Mouse (Mus musculus) myocyte (in vitro differentiated cells): Measurements from ENCODE around the gene Muc1. TPM values are rescaled to one million over a fixed set of nuclear protein-coding genes. Genes with fewer than 3 reads are reported as not detected.

Source experiments
- H3K27me3 ChIP-seq: one replicate; pipeline ENCODE4 v1.6.1; 2011; ENCODE audit not compliant: control insufficient read depth, insufficient read depth, insufficient read length
- H3K36me3 ChIP-seq: one replicate; pipeline ENCODE4 v1.6.1; 2011; ENCODE audit not compliant: control insufficient read depth, insufficient read depth
- H3K4me2 ChIP-seq: one replicate; pipeline ENCODE4 v1.6.1; 2011; ENCODE audit warnings: low read depth, control low read depth
- H3K4me3 ChIP-seq: one replicate; pipeline ENCODE4 v1.5.1; 2011; ENCODE audit warnings: mild to moderate bottlenecking, control low read depth, moderate library complexity
- H3K79me2 ChIP-seq: one replicate; pipeline ENCODE4 v1.6.1; 2011; ENCODE audit not compliant: control insufficient read depth, insufficient read depth
- H3ac ChIP-seq: one replicate; pipeline ENCODE4 v1.6.1; 2011; ENCODE audit not compliant: control insufficient read depth, insufficient read length
- CEBPB ChIP-seq: IDR thresholded peaks from 2 replicates; pipeline ENCODE4 v1.6.1; 2011; ENCODE audit warnings: mild to moderate bottlenecking, moderate library complexity; ENCODE audit not compliant: poor library complexity, insufficient read depth, severe bottlenecking
- E2F4 ChIP-seq: IDR thresholded peaks from one replicate; pipeline ENCODE4 v1.6.1; 2011; ENCODE audit warnings: mild to moderate bottlenecking, control low read depth, moderate library complexity; ENCODE audit not compliant: insufficient read depth
- MAX ChIP-seq: IDR thresholded peaks from one replicate; pipeline ENCODE4 v1.6.1; 2011; ENCODE audit warnings: low read depth, mild to moderate bottlenecking, control low read depth
- MYOD1 ChIP-seq, 3 experiments: IDR thresholded peaks; one replicate each; pipeline ENCODE4 v1.6.1; 2011; ENCODE audit warnings: control low read depth in 2 of 3, low read depth in 2 of 3, mild to moderate bottlenecking in 2 of 3, moderate library complexity in 1 of 3; ENCODE audit not compliant: insufficient read length in 2 of 3, control insufficient read depth in 1 of 3
- MYOG ChIP-seq, 3 experiments: IDR thresholded peaks; one replicate each; pipeline ENCODE4 v1.6.1; 2011; ENCODE audit warnings: control low read depth in 2 of 3, low read depth in 2 of 3, mild to moderate bottlenecking in 2 of 3; ENCODE audit not compliant: insufficient read length in 2 of 3, control insufficient read depth in 1 of 3, insufficient read depth in 1 of 3
- POLR2A ChIP-seq: IDR thresholded peaks from one replicate; pipeline ENCODE4 v1.6.1; 2011; ENCODE audit warnings: low read depth, mild to moderate bottlenecking, control low read depth, moderate library complexity; ENCODE audit not compliant: insufficient read length
- POLR2AphosphoS2 ChIP-seq: IDR thresholded peaks from one replicate; pipeline ENCODE4 v1.6.1; 2011; ENCODE audit warnings: low read depth, control low read depth; ENCODE audit not compliant: insufficient read length
- REST ChIP-seq: IDR thresholded peaks from one replicate; pipeline ENCODE4 v1.6.1; 2011; ENCODE audit warnings: mild to moderate bottlenecking, control low read depth, moderate library complexity; ENCODE audit not compliant: insufficient read depth, insufficient read length
- SRF ChIP-seq: IDR thresholded peaks from one replicate; pipeline ENCODE4 v1.6.1; 2011; ENCODE audit warnings: low read depth; ENCODE audit not compliant: control insufficient read depth, insufficient read length
- TCF12 ChIP-seq: IDR thresholded peaks from one replicate; pipeline ENCODE4 v1.6.1; 2011; ENCODE audit warnings: mild to moderate bottlenecking, control low read depth; ENCODE audit not compliant: poor library complexity, insufficient read depth, severe bottlenecking
- TCF3 ChIP-seq: IDR thresholded peaks from one replicate; pipeline ENCODE4 v1.6.1; 2011; ENCODE audit warnings: low read depth, control low read depth; ENCODE audit not compliant: insufficient read length
- USF1 ChIP-seq: IDR thresholded peaks from one replicate; pipeline ENCODE4 v1.6.1; 2011; ENCODE audit warnings: low read depth, mild to moderate bottlenecking, control low read depth, moderate library complexity
- polyA plus RNA-seq: library from polyadenylated mRNA; unstranded; fragments of >200 nt; fragmentation: generic; extraction: Trizol; gene quantifications from one replicate; pipeline ENCODE4 v1.2.1, GENCODE M21; 2012; ENCODE audit warnings: missing spikeins

Muc1 gene
- polyA plus RNA-seq, 1 experiment, result 0.37 TPM

DNA sequence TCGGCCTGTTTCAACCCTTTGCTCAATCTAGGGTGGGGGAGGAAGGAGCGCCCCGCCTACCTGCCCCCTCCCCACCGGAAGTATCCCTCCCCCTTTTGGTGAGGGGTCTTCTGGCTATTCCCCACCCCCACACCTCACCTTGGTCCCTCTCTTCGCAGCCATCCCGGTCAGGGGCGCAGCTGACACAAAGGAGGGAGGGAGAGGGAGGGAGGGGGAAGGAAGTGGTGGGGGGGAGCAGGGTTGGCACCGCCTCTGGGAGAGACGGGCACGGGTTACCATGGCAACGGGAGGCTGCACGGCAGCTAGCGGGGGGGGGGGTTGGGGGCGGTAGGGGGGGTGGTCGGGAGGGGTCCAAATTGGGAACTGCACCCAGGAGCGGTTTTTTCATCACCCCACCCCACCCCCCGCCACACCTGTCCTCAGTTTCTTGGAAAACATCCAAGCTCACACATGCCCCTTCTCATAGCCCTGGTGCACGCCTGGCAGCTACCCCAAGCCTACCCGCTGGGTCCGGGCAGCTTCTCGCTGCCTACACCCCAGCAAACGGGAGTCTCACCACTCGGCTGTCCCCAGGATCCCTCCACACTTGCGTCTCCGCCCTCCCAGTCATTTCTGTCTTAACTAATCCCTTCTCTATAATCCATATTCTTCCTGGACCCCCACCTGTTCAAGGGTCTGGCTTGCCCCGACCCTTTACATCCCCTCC lies 16.3 kb downstream of the Muc1 start:
- H3K79me2 ChIP-seq, result peaks cover 23% of the 10 kb centered on the region
- peak overlapping the region; percentile 87 for H3K4me2 ChIP-seq
- no peaks in the 10 kb centered on the region for H3K27me3 ChIP-seq
- peak overlapping the region; percentile 90 for H3K4me3 ChIP-seq
- H3ac ChIP-seq, result peak overlapping the region; percentile 44
- TF ChIP-seq POLR2AphosphoS2 (no peak), USF1 (no peak), E2F4 (no peak), MYOG (IDR thresholded peaks at IDR 0.05; ENCODE audit: control insufficient read depth in 1 of 3, insufficient read depth in 1 of 3, insufficient read length in 2 of 3, low read depth in 2 of 3) (peak in 1 of 3 experiments; percentile 10), REST (no peak), CEBPB (no peak)
- peaks cover 24% of the 10 kb centered on the region for H3K36me3 ChIP-seq

GRCm38 (mm10) chr3:89245688-89246171 lies 16.9 kb downstream of the Muc1 start, which contains the start of gene Krtcap2:
Gene Krtcap2 (plus strand): TSS chr3:89245966.
- H3K4me3 ChIP-seq, result peak within 1 kb of the TSS; percentile 90
- H3K27me3 ChIP-seq, result no peaks in the 10 kb centered on the region
- H3K36me3 ChIP-seq, result peaks cover 24% of the 10 kb centered on the region
- H3K4me2 ChIP-seq, result peak within 1 kb of the TSS; percentile 87
- peaks cover 23% of the 10 kb centered on the region for H3K79me2 ChIP-seq
- peak within 1 kb of the TSS; percentile 44 for H3ac ChIP-seq
- TF ChIP-seq MYOD1 (IDR thresholded peaks at IDR 0.05; ENCODE audit: control insufficient read depth in 1 of 3, insufficient read length in 2 of 3, low read depth in 2 of 3) (no peak), MYOG (IDR thresholded peaks at IDR 0.05; ENCODE audit: control insufficient read depth in 1 of 3, insufficient read depth in 1 of 3, insufficient read length in 2 of 3, low read depth in 2 of 3) (no peak), E2F4 (no peak), TCF12 (no peak), USF1 (peak; percentile 58), MAX (peak; percentile 31), SRF (no peak), REST (no peak), CEBPB (no peak), POLR2A (peak; percentile 51), TCF3 (no peak), POLR2AphosphoS2 (no peak)

GRCm38 (mm10) chr3:89246261-89247100 lies 17.6 kb downstream of the Muc1 start, which contains the start of gene Trim46:
Gene Trim46 (minus strand): TSS chr3:89246309.
- peak within 1 kb of the TSS; percentile 90 for H3K4me3 ChIP-seq
- peak within 1 kb of the TSS; percentile 87 for H3K4me2 ChIP-seq
- peak within 1 kb of the TSS; percentile 44 for H3ac ChIP-seq
- TF ChIP-seq TCF12 (no peak), MYOD1 (IDR thresholded peaks at IDR 0.05; ENCODE audit: control insufficient read depth in 1 of 3, insufficient read length in 2 of 3, low read depth in 2 of 3) (no peak), MYOG (IDR thresholded peaks at IDR 0.05; ENCODE audit: control insufficient read depth in 1 of 3, insufficient read depth in 1 of 3, insufficient read length in 2 of 3, low read depth in 2 of 3) (no peak), CEBPB (peak; percentile 93), MAX (peak; percentile 11), REST (no peak), POLR2AphosphoS2 (peak; percentile 81), SRF (peak; percentile 69), POLR2A (peak; percentile 56), USF1 (no peak), TCF3 (no peak), E2F4 (no peak)
- no peaks in the 10 kb centered on the region for H3K27me3 ChIP-seq
- peaks cover 23% of the 10 kb centered on the region for H3K36me3 ChIP-seq
- H3K79me2 ChIP-seq, result peaks cover 23% of the 10 kb centered on the region

- TF ChIP-seq MAX, result no peak
- no peak for TF ChIP-seq E2F4
- peak; percentile 15 for TF ChIP-seq POLR2A
- no peak for TF ChIP-seq MYOG (IDR thresholded peaks at IDR 0.05; ENCODE audit: control insufficient read depth in 1 of 3, insufficient read depth in 1 of 3, insufficient read length in 2 of 3, low read depth in 2 of 3)
- TF ChIP-seq SRF, result no peak
- TF ChIP-seq REST, result no peak
- no peak for TF ChIP-seq CEBPB
- no peak for TF ChIP-seq TCF3
- H3ac ChIP-seq, result peak overlapping the region; percentile 44
- peaks cover 23% of the 10 kb centered on the region for H3K79me2 ChIP-seq
- peak overlapping the region; percentile 90 for H3K4me3 ChIP-seq
- peaks cover 16% of the 10 kb centered on the region for H3K36me3 ChIP-seq
- peak overlapping the region; percentile 82 for H3K4me2 ChIP-seq
- no peaks in the 10 kb centered on the region for H3K27me3 ChIP-seq
Observed at GRCm38 (mm10) chr3:89247466-89247865, 18.6 kb downstream of the Muc1 start.
